Mouse (Mus musculus) CH12.LX (cell line): ENCODE data around the gene March4. TPM values are rescaled to one million over a fixed set of nuclear protein-coding genes. Genes with fewer than 3 reads are reported as not detected.

Source experiments
- DNase-seq: peaks from one replicate; pipeline ENCODE4 v3.0.0-alpha.2; 2013; ENCODE audit errors: extremely low read depth
- H3K27ac ChIP-seq: 2 replicates; pipeline ENCODE4 v1.5.1; 2012; ENCODE audit warnings: low read depth, mild to moderate bottlenecking, control low read depth, moderate library complexity; ENCODE audit not compliant: insufficient read depth
- H3K27me3 ChIP-seq: replicated peaks from 2 replicates; pipeline ENCODE3; 2012; ENCODE audit warnings: inconsistent platforms
- H3K36me3 ChIP-seq, 2 experiments: replicated peaks in 1 of 2; 2 replicates each; pipeline versions ENCODE3 to v1.6.1; 2012; ENCODE audit warnings: inconsistent platforms in 1 of 2, low read length in 1 of 2, mild to moderate bottlenecking in 1 of 2, mixed read lengths in 1 of 2, moderate library complexity in 1 of 2; ENCODE audit not compliant: control insufficient read depth in 1 of 2, insufficient read depth in 1 of 2
- H3K4me1 ChIP-seq, 2 experiments: 2 replicates each; pipeline ENCODE4 v1.6.1; 2012; ENCODE audit warnings: inconsistent platforms in 1 of 2, moderate library complexity in 1 of 2; ENCODE audit not compliant: insufficient read depth in 2 of 2, control insufficient read depth in 1 of 2
- H3K4me2 ChIP-seq: 2 replicates; pipeline ENCODE4 v1.6.1; 2012; ENCODE audit warnings: low read depth, mild to moderate bottlenecking, control low read depth; ENCODE audit not compliant: poor library complexity, insufficient read depth, severe bottlenecking
- H3K4me3 ChIP-seq, 3 experiments: fragments of 150-350 bp in 1 of 3; sonication (generic) in 1 of 3; replicated peaks in 1 of 3; 2 replicates each; pipeline versions ENCODE3 to v1.5.1; 2011 to 2012; ENCODE audit warnings: low read depth in 2 of 3, low read length in 2 of 3, mild to moderate bottlenecking in 2 of 3, moderate library complexity in 2 of 3, control low read depth in 1 of 3, improper control_type of control experiment in 1 of 3, inconsistent platforms in 1 of 3, mixed read lengths in 1 of 3; ENCODE audit not compliant: poor library complexity in 1 of 3
- H3K79me2 ChIP-seq: replicated peaks from 2 replicates; pipeline ENCODE4 v1.6.1; 2012; ENCODE audit warnings: mild to moderate bottlenecking, moderate library complexity; ENCODE audit not compliant: control insufficient read depth, poor library complexity, insufficient read depth, severe bottlenecking; ENCODE audit errors: extremely low read depth
- H3K9ac ChIP-seq: 2 replicates; pipeline ENCODE4 v1.6.1; 2012; ENCODE audit warnings: low read depth, mild to moderate bottlenecking, control low read depth, moderate library complexity; ENCODE audit not compliant: insufficient read depth
- H3K9me3 ChIP-seq: replicated peaks from 2 replicates; pipeline ENCODE3; 2012; ENCODE audit warnings: low read length, inconsistent platforms, mixed read lengths
- BHLHE40 ChIP-seq: IDR thresholded peaks from 2 replicates; pipeline ENCODE4 v1.6.1; 2011; ENCODE audit warnings: mild to moderate bottlenecking, low read depth, low read length, improper control_type of control experiment
- CHD1 ChIP-seq: IDR thresholded peaks from 2 replicates; pipeline ENCODE4 v1.6.1; 2012; ENCODE audit warnings: low read depth, low read length, improper control_type of control experiment, inconsistent platforms
- CHD2 ChIP-seq: IDR thresholded peaks from 2 replicates; pipeline ENCODE4 v1.6.1; 2011; ENCODE audit warnings: low read length, improper control_type of control experiment
- CTCF ChIP-seq, 2 experiments: IDR thresholded peaks in 1 of 2; conservative IDR thresholded peaks in 1 of 2; 2 replicates each; pipeline ENCODE4 v1.5.1; 2011 to 2012; ENCODE audit warnings: low read depth in 2 of 2, low read length in 2 of 2, improper control_type of control experiment in 1 of 2, inconsistent platforms in 1 of 2, mild to moderate bottlenecking in 1 of 2, moderate library complexity in 1 of 2
- ELF1 ChIP-seq: IDR thresholded peaks from 2 replicates; pipeline ENCODE4 v1.6.1; 2014; ENCODE audit warnings: low read depth, mild to moderate bottlenecking, inconsistent platforms, low read length, improper control_type of control experiment
- EP300 ChIP-seq: IDR thresholded peaks from 2 replicates; pipeline ENCODE4 v1.6.1; 2011; ENCODE audit warnings: low read length, improper control_type of control experiment
- ETS1 ChIP-seq: conservative IDR thresholded peaks from 2 replicates; pipeline ENCODE4 v1.6.1; 2012; ENCODE audit warnings: low read depth, mild to moderate bottlenecking, inconsistent platforms, low read length, improper control_type of control experiment, moderate library complexity
- GABPA ChIP-seq: IDR thresholded peaks from 2 replicates; pipeline ENCODE4 v1.6.1; 2012; ENCODE audit warnings: low read depth, low read length, improper control_type of control experiment, inconsistent platforms; ENCODE audit not compliant: insufficient replicate concordance
- HCFC1 ChIP-seq: IDR thresholded peaks from 2 replicates; pipeline ENCODE4 v1.6.1; 2012; ENCODE audit warnings: low read depth, mild to moderate bottlenecking, inconsistent platforms, low read length, improper control_type of control experiment
- JUN ChIP-seq: IDR thresholded peaks from 2 replicates; pipeline ENCODE4 v1.6.1; 2011; ENCODE audit warnings: low read depth, mild to moderate bottlenecking, low read length, improper control_type of control experiment, moderate library complexity; ENCODE audit not compliant: insufficient read depth
- JUND ChIP-seq: conservative IDR thresholded peaks from 2 replicates; pipeline ENCODE4 v1.6.1; 2011; ENCODE audit warnings: low read depth, low read length, improper control_type of control experiment
- KAT2A ChIP-seq: IDR thresholded peaks from 2 replicates; pipeline ENCODE4 v1.6.1; 2012; ENCODE audit warnings: low read length, improper control_type of control experiment, inconsistent platforms; ENCODE audit not compliant: insufficient replicate concordance
- MAFK ChIP-seq: IDR thresholded peaks from 2 replicates; pipeline ENCODE4 v1.6.1; 2011; ENCODE audit warnings: low read length, improper control_type of control experiment; ENCODE audit not compliant: insufficient replicate concordance
- MAZ ChIP-seq: IDR thresholded peaks from 2 replicates; pipeline ENCODE4 v1.6.1; 2012; ENCODE audit warnings: low read depth, mild to moderate bottlenecking, inconsistent platforms, low read length, improper control_type of control experiment, moderate library complexity
- MEF2A ChIP-seq: IDR thresholded peaks from 2 replicates; pipeline ENCODE4 v1.6.1; 2014; ENCODE audit warnings: low read depth, mild to moderate bottlenecking, inconsistent platforms, low read length, improper control_type of control experiment, borderline replicate concordance
- MYC ChIP-seq: IDR thresholded peaks from 2 replicates; pipeline ENCODE4 v1.6.1; 2011; ENCODE audit warnings: low read depth, mild to moderate bottlenecking, improper control_type of control experiment, low read length
- NELFE ChIP-seq: IDR thresholded peaks from 2 replicates; pipeline ENCODE4 v1.6.1; 2011; ENCODE audit warnings: low read depth, low read length, improper control_type of control experiment
- NRF1 ChIP-seq: IDR thresholded peaks from 2 replicates; pipeline ENCODE4 v1.6.1; 2014; ENCODE audit warnings: low read depth, mild to moderate bottlenecking, inconsistent platforms, low read length, improper control_type of control experiment, moderate library complexity
- POLR2A ChIP-seq: IDR thresholded peaks from 2 replicates; pipeline ENCODE4 v1.6.1; 2011; ENCODE audit warnings: low read depth, mild to moderate bottlenecking, improper control_type of control experiment, low read length
- RCOR1 ChIP-seq: conservative IDR thresholded peaks from 2 replicates; pipeline ENCODE4 v1.6.1; 2012; ENCODE audit warnings: low read depth, mild to moderate bottlenecking, inconsistent platforms, low read length, improper control_type of control experiment
- SIN3A ChIP-seq: IDR thresholded peaks from 2 replicates; pipeline ENCODE4 v1.6.1; 2012; ENCODE audit warnings: low read length, improper control_type of control experiment, inconsistent platforms
- SMC3 ChIP-seq: IDR thresholded peaks from 2 replicates; pipeline ENCODE4 v1.6.1; 2011; ENCODE audit warnings: low read depth, low read length, improper control_type of control experiment
- TCF12 ChIP-seq: IDR thresholded peaks from 2 replicates; pipeline ENCODE4 v1.6.1; 2014; ENCODE audit warnings: low read depth, mild to moderate bottlenecking, inconsistent platforms, low read length, improper control_type of control experiment
- UBTF ChIP-seq: IDR thresholded peaks from 2 replicates; pipeline ENCODE4 v1.6.1; 2012; ENCODE audit warnings: low read depth, mild to moderate bottlenecking, inconsistent platforms, low read length, improper control_type of control experiment, moderate library complexity
- USF1 ChIP-seq: IDR thresholded peaks from 2 replicates; pipeline ENCODE4 v1.6.1; 2014; ENCODE audit warnings: low read depth, mild to moderate bottlenecking, inconsistent platforms, low read length, improper control_type of control experiment
- USF2 ChIP-seq: conservative IDR thresholded peaks from 2 replicates; pipeline ENCODE4 v1.6.1; 2011; ENCODE audit warnings: low read depth, low read length, improper control_type of control experiment
- ZMIZ1 ChIP-seq: IDR thresholded peaks from 2 replicates; pipeline ENCODE4 v1.6.1; 2012; ENCODE audit warnings: low read depth, mild to moderate bottlenecking, inconsistent platforms, low read length, improper control_type of control experiment
- ZNF384 ChIP-seq: IDR thresholded peaks from 2 replicates; pipeline ENCODE4 v1.6.1; 2012; ENCODE audit warnings: low read depth, low read length, improper control_type of control experiment, inconsistent platforms
- dilution Hi-C: fragments of 300-500 bp; cut with MboI; formaldehyde crosslinking; loops from 2 replicates; pipeline ENCODE4 v1.14.3; 2020; ENCODE audit warnings: low sequenced_read_pairs; ENCODE audit not compliant: extremely low pct_unique_long_range_greater_than_20kb, extremely low pct_ligation_motif_present
- in situ Hi-C: fragments of 300-500 bp; cut with MboI; formaldehyde crosslinking; loops from 3 replicates; pipeline ENCODE4 v1.14.3; 2019; ENCODE audit warnings: low sequenced_read_pairs, low pct_ligation_motif_present, low pct_unique_long_range_greater_than_20kb, mixed read lengths
- polyA plus RNA-seq: library from polyadenylated mRNA; unstranded; fragments of >175 nt; gene quantifications from 2 replicates; pipeline ENCODE4 v1.2.1, GENCODE M21; 2012; ENCODE audit warnings: low read depth; ENCODE audit not compliant: insufficient read length
- total RNA-seq, 2 experiments: library from RNA; depleted of rRNA; stranded (reverse); fragments of 300-350 nt in 1 of 2; fragments of >200 nt in 1 of 2; gene quantifications; 2 replicates each; pipeline ENCODE4 v1.2.3; 2012 to 2014

March4 gene
- total RNA-seq (2012; rRNA removed) = 0.04 TPM in 1 of 2 replicates, not detected in the other
- total RNA-seq (2014; rRNA removed) = 0.04 TPM in 1 of 2 replicates, not detected in the other
- 0.07 TPM in 1 of 2 replicates, not detected in the other for polyA plus RNA-seq

- Histone ChIP-seq H3K27me3 (peaks cover 2% of the 10 kb centered on the region), H3K4me3 (no peak within 1 kb of the TSS), H3K36me3 (no peaks in the 10 kb centered on the region), H3K9ac (no peak within 1 kb of the TSS), H3K79me2 (no peaks in the 10 kb centered on the region), H3K9me3 (no peaks in the 10 kb centered on the region), H3K27ac (no peak within 1 kb of the TSS), H3K4me2 (no peak within 1 kb of the TSS), H3K4me1 (no peaks in the 10 kb centered on the region)
- no peak for DNase-seq
- dilution Hi-C loops (no loop called here), in situ Hi-C loops (no loop called here)
- TF ChIP-seq SMC3 = no peak
- TF ChIP-seq HCFC1 = no peak
- TF ChIP-seq JUND = no peak
- no peak for TF ChIP-seq POLR2A
- no peak for TF ChIP-seq BHLHE40
- TF ChIP-seq NELFE = no peak
- TF ChIP-seq ZMIZ1 = no peak
- no peak for TF ChIP-seq CHD1
- TF ChIP-seq MAFK = no peak
- TF ChIP-seq GABPA = no peak
- TF ChIP-seq KAT2A = no peak
- no peak for TF ChIP-seq EP300
- no peak for TF ChIP-seq USF1
These were observed at the start of gene March4 for GRCm38 (mm10) chr1:72536611-72537351. Gene March4, minus strand, starts transcription at chr1:72536930.

- Histone ChIP-seq H3K9me3 (no peaks in the 10 kb centered on the region), H3K27ac (peak overlapping the region; percentile 82), H3K79me2 (peaks cover 23% of the 10 kb centered on the region), H3K4me1 (peaks cover 9 to 42% of the 10 kb centered on the region in 2 experiments), H3K4me3 (peak overlapping the region; percentile 9 to 82 (median 29)), H3K27me3 (no peaks in the 10 kb centered on the region), H3K36me3 (peaks cover 14 to 35% of the 10 kb centered on the region in 2 experiments), H3K4me2 (peak overlapping the region; percentile 85), H3K9ac (peak overlapping the region; percentile 95)
- peak; percentile 84 for DNase-seq
- in situ Hi-C loops (loop anchor here (10.0 to 25.0 kb wide), 2 partner anchors 271 to 276 kb away; partner anchors contain the start of gene Igfbp5), dilution Hi-C loops (no loop called here)
- no peak for TF ChIP-seq NRF1
- TF ChIP-seq TCF12 = peak; percentile 38
- 0 out of 2 replicates have a peak, but pooled peaks have one; percentile 24 for TF ChIP-seq MAZ
- peak; percentile 73 for TF ChIP-seq ELF1
- peak; percentile 44; the same call in 1 of the 2 replicates for TF ChIP-seq ETS1
- TF ChIP-seq USF2 = no peak
- TF ChIP-seq BHLHE40 = 0 out of 2 replicates have a peak, but pooled peaks have one; percentile 7
- peak; percentile 30; the same call in 1 of the 2 replicates for TF ChIP-seq SIN3A
- peak in 1 of 2 experiments; percentile 9; a peak in 1 of 4 replicates for TF ChIP-seq CTCF (conservative IDR thresholded peaks at IDR 0.05 in 1 of 2, IDR thresholded peaks at IDR 0.05 in 1 of 2; ENCODE audit: low read depth in 2 of 2, low read length in 2 of 2)
- TF ChIP-seq JUN = 0 out of 2 replicates have a peak, but pooled peaks have one; percentile 2
- no peak for TF ChIP-seq JUND
- TF ChIP-seq MYC = peak; percentile 23; the same call in 1 of the 2 replicates
- peak; percentile 16; the same call in 1 of the 2 replicates for TF ChIP-seq POLR2A
- peak; percentile 98 for TF ChIP-seq MEF2A
- no peak; the same call in 1 of the 2 replicates for TF ChIP-seq CHD2
- TF ChIP-seq EP300 = peak; percentile 14
- TF ChIP-seq UBTF = 0 out of 2 replicates have a peak, but pooled peaks have one; percentile 41
- 0 out of 2 replicates have a peak, but pooled peaks have one; percentile 46 for TF ChIP-seq RCOR1
- TF ChIP-seq ZNF384 = peak; percentile 88
These were observed 49.5 kb upstream of the March4 start for GRCm38 (mm10) chr1:72585971-72586875.
